Mouse (Mus musculus) bone marrow macrophage, adult 2 months (primary cell): ENCODE data around the gene Dnajc4. TPM values are rescaled to one million over a fixed set of nuclear protein-coding genes. Genes with fewer than 3 reads are reported as not detected.
A peak's percentile ranks its signal among the peaks of the same experiment; 100 is the strongest.

ENCODE experiments used
- H3K27ac ChIP-seq: 2 replicates; pipeline ENCODE4 v1.5.1; 2012; ENCODE audit warnings: low read depth, low read length; ENCODE audit not compliant: insufficient read depth
- H3K4me1 ChIP-seq: 2 replicates; pipeline ENCODE4 v1.6.1; 2012; ENCODE audit warnings: low read length; ENCODE audit not compliant: control insufficient read depth, insufficient read depth
- H3K4me3 ChIP-seq: 2 replicates; pipeline ENCODE4 v1.5.1; 2012; ENCODE audit warnings: mild to moderate bottlenecking, low read length, moderate library complexity; ENCODE audit not compliant: insufficient read depth
- CTCF ChIP-seq: IDR thresholded peaks from 2 replicates; pipeline ENCODE4 v1.5.1; 2012; ENCODE audit warnings: low read depth, mild to moderate bottlenecking, low read length, moderate library complexity
- POLR2A ChIP-seq: IDR thresholded peaks from 2 replicates; pipeline ENCODE4 v1.6.1; 2012; ENCODE audit warnings: mild to moderate bottlenecking, low read depth, low read length, borderline replicate concordance
- polyA plus RNA-seq: library from polyadenylated mRNA; stranded (reverse); fragments of >200 nt; gene quantifications from 2 replicates; pipeline ENCODE4 v1.2.4, GENCODE M21; 2012; ENCODE audit not compliant: missing spikeins, insufficient read depth, insufficient read length

The Dnajc4 gene
- polyA plus RNA-seq, 1 experiment: 32.2 TPM

GRCm38 (mm10) chr19:6985951-6986708 lies 6.2 kb downstream of the Dnajc4 start:
- peaks cover 18% of the 10 kb centered on the region for H3K4me1 ChIP-seq
- no peak overlapping the region for H3K27ac ChIP-seq
- peak overlapping the region; percentile 72 for H3K4me3 ChIP-seq
- TF ChIP-seq POLR2A (no peak), CTCF (no peak)

GRCm38 (mm10) chr19:6985300-6985699 lies 7.1 kb downstream of the Dnajc4 start:
- TF ChIP-seq POLR2A (no peak), CTCF (no peak)
- peaks cover 18% of the 10 kb centered on the region for H3K4me1 ChIP-seq
- H3K4me3 ChIP-seq: no peak overlapping the region
- H3K27ac ChIP-seq: no peak overlapping the region

GRCm38 (mm10) chr19:6983621-6984020 lies 8.8 kb downstream of the Dnajc4 start:
- no peak overlapping the region for H3K27ac ChIP-seq
- H3K4me3 ChIP-seq: no peak overlapping the region
- no peak for TF ChIP-seq POLR2A
- no peak for TF ChIP-seq CTCF
- H3K4me1 ChIP-seq: peaks cover 19% of the 10 kb centered on the region

- TF ChIP-seq CTCF: no peak
- TF ChIP-seq POLR2A: no peak
- peaks cover 26% of the 10 kb centered on the region for H3K4me1 ChIP-seq
- 0 out of 2 replicates have a peak overlapping the region, but pooled peaks have one; percentile 15 for H3K4me3 ChIP-seq
- H3K27ac ChIP-seq: no peak overlapping the region
These were observed 10.9 kb downstream of the Dnajc4 start for GRCm38 (mm10) chr19:6981465-6981864.

GRCm38 (mm10) chr19:6980381-6981093 lies 11.8 kb downstream of the Dnajc4 start, which contains the start of gene Fkbp2:
Gene Fkbp2 (minus strand): TSS chr19:6980501.
- no peak for TF ChIP-seq CTCF
- TF ChIP-seq POLR2A: peak; percentile 92
- Histone ChIP-seq H3K4me3 (peak within 1 kb of the TSS; percentile 75), H3K27ac (peak within 1 kb of the TSS; percentile 81), H3K4me1 (peaks cover 18% of the 10 kb centered on the region)

GRCm38 (mm10) chr19:6979486-6980380 lies 12.6 kb downstream of the Dnajc4 start:
- peaks cover 18% of the 10 kb centered on the region for H3K4me1 ChIP-seq
- H3K27ac ChIP-seq: peak overlapping the region; percentile 81
- TF ChIP-seq POLR2A: no peak
- peak; percentile 79 for TF ChIP-seq CTCF
- peak overlapping the region; percentile 75 for H3K4me3 ChIP-seq

GRCm38 (mm10) chr19:6979001-6979479 lies 13.3 kb downstream of the Dnajc4 start:
- TF ChIP-seq POLR2A (no peak), CTCF (no peak)

GRCm38 (mm10) chr19:6978639-6978974 lies 13.8 kb downstream of the Dnajc4 start:
- peaks cover 22% of the 10 kb centered on the region for H3K4me1 ChIP-seq
- H3K27ac ChIP-seq: peak overlapping the region; percentile 81
- H3K4me3 ChIP-seq: peak overlapping the region; percentile 74
- TF ChIP-seq CTCF (no peak), POLR2A (no peak)

More at GRCm38 (mm10) chr19:6979001-6979479, 13.3 kb downstream of the Dnajc4 start:
- Histone ChIP-seq H3K4me1 (peaks cover 18% of the 10 kb centered on the region), H3K27ac (peak overlapping the region; percentile 81), H3K4me3 (peak overlapping the region; percentile 74)

- Histone ChIP-seq H3K4me3 (peak overlapping the region; percentile 74), H3K27ac (peak overlapping the region; percentile 81), H3K4me1 (peaks cover 22% of the 10 kb centered on the region)
- TF ChIP-seq CTCF: no peak
These were observed 14.4 kb downstream of the Dnajc4 start for GRCm38 (mm10) chr19:6977759-6978638.
